Mouse (Mus musculus) myocyte (in vitro differentiated cells): ENCODE measurements at regions not wholly inside any gene's neighbourhood (a gene's known extent, or its start where the extent isn't known, plus 50 kb on each side); places are given as distances from the start of the nearest gene placed in this dataset.

ENCODE experiments used
- CEBPB ChIP-seq: IDR thresholded peaks from 2 replicates; pipeline ENCODE4 v1.6.1; 2011; ENCODE audit warnings: mild to moderate bottlenecking, moderate library complexity; ENCODE audit not compliant: poor library complexity, insufficient read depth, severe bottlenecking
- E2F4 ChIP-seq: IDR thresholded peaks from one replicate; pipeline ENCODE4 v1.6.1; 2011; ENCODE audit warnings: mild to moderate bottlenecking, control low read depth, moderate library complexity; ENCODE audit not compliant: insufficient read depth
- POLR2A ChIP-seq: IDR thresholded peaks from one replicate; pipeline ENCODE4 v1.6.1; 2011; ENCODE audit warnings: low read depth, mild to moderate bottlenecking, control low read depth, moderate library complexity; ENCODE audit not compliant: insufficient read length

- TF ChIP-seq POLR2A (no peak), E2F4 (no peak), CEBPB (no peak)
Measured at GRCm38 (mm10) chr7:69844631-69845324, 521.8 kb downstream of the Nr2f2 start.
